Mouse (Mus musculus) embryo, embryonic 10 days (tissue): ENCODE results near the gene Gar1.

Experiments
- DNase-seq: peaks from one replicate; pipeline ENCODE4 v3.0.0-alpha.2; 2015; ENCODE audit warnings: low spot score

The Gar1 gene

DNA sequence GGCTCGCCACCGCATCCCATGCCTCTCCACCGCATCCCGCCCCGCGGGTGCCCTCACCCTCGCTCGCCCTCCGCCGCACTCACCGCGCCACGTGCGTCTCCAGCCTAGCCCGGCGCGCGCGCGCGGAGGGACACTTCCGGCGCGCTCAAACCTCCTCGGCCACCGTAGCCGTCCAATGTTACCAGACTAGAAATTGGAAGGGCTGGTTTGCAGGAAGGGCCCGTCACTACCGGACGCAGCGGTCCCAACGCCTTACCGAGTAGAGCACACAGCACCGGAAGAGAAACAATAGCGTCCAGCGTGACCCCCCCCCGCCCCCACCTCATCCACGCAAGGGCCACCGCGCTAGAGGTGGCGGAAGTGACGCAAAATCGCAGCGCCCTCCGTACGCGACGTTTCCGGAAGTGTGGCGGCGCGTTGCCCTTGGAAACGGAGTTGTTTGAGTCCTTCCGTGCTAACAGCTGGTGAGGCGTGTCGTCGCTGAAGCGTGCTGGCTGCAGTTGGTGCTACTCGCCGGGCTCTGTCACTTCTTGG lies at the start of gene Gar1:
Gene Gar1 (minus strand): TSS at position 362 of the 534 bp plus-strand sequence.
- DNase-seq: peak; percentile 100

DNA sequence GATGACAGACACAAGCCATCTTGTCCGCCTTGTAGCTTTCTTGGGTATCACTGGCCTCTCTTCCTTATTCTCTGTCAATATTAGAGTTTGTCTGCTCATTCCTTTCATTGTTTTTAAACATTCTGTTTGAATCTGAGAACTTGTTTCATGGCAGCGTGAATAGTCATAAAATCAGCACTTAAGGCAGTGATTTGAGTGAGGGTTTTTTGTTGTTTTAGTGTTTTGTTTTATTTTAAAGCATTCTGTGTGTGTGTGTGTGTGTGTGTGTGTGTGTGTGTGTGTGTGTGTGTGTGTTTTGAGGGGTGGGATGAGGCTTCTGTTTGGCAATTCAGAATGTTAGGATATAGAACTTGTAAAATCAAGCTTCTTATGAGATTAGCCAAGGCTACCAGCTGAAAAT lies 48.7 kb upstream of the Gar1 start:
- DNase-seq: no peak

DNA sequence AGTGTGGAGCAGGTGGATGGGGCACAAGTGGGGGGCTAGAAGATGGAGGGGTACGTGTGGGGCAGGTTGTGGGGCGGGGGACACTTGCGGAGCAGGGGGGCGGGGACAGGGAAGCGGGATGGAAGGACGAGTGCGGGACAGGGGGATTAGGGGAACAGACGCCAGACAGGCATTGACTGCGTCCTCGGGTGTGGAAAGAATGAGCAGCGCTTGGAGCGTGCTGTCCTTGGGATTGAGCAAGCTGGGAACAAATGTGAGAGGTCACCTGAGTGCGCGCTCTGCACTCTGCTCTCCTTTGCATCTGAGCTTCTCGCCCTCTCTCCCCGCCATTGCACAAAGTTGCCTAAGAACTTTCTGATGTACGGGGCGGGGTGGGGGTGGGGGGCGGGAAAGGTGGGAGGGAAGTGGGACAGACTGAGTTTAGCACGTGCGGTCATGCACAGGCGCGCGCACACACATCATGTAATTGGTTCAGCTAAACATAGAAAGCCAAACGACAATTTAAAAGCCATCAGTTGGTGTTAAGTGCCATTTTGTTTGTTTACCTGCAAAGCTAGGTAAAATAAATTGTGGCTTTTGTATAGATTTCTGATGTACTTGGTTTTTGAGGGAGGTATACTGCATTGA lies 48.0 kb upstream of the Gar1 start:
- peak; percentile 71 for DNase-seq

DNA sequence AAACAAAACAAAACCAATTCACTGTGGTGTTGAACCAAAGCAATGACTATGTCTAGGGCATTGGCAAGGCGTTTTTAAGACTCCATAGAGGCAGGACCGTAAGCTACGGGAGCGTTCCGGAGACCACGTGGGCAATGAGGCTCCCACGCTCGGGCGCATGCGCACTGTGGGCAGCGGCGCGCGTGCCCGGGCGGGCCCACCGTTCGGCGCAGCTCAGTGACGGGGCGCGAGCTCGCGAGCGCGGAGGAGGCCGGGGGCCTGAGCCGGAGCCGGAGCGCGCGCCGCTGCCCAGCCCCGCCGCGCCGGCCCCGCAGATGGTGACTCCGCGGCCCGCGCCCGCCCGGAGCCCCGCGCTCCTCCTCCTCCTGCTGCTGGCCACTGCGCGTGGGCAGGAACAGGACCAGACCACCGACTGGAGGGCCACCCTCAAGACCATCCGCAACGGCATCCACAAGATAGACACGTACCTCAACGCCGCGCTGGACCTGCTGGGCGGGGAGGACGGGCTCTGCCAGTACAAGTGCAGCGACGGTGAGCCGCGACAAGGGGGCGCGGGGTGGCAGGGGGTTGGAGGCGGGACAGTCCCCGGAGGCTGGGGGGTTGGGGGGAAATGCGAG lies 47.3 kb upstream of the Gar1 start, which contains the start of gene Pla2g12a:
Gene Pla2g12a (plus strand): TSS at position 202 of the 617 bp plus-strand sequence.
- DNase-seq: peak; percentile 93

DNA sequence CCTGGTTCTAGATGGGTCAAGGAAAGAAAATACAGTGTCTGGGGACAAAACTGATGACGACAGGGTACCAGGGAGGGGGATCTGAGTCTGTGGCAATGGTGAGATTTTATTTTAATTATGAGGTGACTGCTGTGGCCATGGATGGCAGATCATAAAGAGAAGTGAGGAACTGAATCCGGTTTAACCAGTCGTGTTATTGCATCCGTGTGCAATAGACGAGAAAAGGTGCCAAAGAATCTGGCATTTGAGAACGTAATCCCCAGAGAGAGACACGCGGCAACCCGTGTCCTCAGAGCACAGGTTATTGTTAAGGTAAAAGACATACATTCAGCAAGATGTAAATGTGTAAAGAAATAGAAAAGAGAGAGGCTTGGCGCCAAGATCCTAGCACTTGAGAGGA lies 46.1 kb upstream of the Gar1 start:
- DNase-seq: no peak

DNA sequence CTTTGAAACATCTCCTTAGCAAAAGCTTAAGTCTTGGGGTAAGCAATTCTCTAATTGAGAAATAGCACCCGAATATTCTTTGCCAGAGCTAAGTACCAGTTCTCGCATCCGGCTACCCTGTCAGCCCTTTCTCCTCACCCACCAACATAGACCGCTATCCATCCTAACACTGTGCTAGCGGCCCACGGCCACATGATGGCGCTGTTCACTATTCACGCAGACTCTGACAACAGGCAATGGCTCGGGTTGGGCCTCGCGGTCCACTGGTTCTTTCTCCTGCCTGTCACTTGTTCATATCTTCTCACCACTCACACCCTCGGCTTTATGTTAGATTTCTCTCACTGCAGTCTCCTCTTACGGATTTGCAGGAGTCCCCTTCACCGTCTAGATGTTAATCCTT lies 32.5 kb upstream of the Gar1 start:
- peak; percentile 63 for DNase-seq

DNA sequence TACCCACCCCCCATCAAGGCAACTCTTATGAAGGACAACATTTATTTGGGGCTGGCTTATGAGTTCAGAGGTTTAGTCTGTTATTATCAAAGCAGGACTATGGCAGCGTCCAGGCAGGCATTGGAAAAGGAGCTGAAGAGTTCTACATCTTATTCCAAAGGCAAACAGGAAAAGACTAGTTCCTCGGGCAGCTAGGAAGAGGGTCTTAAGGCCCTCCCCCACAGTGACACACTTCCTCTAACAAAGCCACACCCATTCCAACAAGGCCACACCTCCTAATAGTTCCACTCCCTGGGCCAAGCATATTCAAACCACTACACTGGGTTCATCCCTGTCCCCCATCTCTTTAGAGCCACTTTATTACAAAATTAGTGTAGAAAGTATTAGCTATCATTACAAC lies 31.4 kb upstream of the Gar1 start:
- DNase-seq: no peak

DNA sequence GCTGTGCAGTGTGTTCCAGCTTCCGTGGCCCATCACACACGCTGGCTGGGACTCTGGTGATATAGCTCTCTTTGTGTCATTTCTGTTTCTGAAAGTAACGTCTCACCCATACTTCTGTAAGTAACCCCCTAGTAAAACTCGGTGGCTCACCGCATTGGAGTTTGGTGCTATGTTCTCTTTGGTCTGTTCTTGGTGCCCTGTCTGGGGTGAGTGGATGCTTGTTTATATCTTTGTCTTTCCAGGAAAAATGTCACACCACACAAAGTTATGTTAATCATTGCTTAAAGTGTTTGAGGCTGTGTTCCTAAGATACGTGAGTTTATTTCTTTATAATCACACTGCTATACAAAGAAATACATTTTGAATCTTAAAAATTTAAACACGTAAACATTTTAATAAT lies 15.7 kb upstream of the Gar1 start:
- DNase-seq: no peak

DNA sequence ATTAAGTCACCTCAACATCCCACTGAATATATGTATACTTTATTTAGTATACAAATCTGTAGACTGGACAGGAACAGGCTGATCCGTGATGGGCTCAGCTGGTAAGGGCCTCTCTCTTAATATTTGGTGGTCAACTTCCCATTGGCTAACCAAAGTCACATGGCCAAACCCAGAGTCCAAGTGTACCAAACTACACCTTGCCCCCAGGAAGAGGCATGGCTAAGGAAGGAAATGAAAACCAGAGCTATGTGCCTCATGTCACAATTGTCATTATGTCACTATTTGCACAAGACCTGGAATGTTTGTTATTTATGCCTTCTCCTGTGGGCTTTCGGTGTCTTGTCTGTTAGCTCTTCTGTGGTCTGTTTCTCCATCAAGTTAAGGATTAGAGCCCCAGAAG lies 14.7 kb upstream of the Gar1 start:
- no peak for DNase-seq

DNA sequence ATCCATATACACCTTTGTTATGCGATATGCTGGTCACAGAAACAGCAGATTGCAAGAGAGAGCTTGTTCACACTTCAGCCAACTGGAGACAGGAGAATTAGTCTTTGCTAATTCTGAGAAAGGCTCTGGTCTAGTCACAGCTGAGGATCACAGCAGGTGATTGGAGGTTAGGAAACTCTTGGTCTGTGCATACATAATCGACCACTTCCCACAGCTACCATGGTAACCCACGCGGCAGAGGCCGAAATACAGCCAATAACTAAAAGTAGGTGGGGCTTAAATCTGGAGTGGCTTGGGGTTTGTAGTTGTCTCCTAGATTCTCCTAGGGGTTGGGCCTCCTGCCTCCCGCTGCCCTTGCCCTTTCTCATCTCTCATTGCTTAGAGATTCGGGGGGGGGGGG lies 6.8 kb upstream of the Gar1 start:
- DNase-seq: no peak

DNA sequence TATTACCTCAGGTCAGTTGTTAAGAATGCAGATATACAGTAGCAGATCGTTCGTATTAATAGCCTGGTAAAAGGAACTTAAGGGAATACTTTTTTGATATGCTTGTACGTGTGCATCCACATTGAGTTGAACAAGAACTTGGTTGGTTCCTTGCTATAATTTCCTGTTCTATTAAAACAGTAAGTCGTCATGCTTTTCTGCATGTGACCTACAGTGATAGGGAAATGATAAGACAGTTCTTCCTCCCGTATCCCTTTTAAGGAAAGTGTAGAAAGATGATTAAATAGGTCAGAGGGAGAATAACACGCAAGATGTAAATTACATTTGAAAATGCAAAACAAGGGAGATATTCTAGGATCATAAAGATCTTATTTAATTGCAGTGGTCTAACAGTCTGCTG lies 5.8 kb upstream of the Gar1 start:
- DNase-seq: no peak

DNA sequence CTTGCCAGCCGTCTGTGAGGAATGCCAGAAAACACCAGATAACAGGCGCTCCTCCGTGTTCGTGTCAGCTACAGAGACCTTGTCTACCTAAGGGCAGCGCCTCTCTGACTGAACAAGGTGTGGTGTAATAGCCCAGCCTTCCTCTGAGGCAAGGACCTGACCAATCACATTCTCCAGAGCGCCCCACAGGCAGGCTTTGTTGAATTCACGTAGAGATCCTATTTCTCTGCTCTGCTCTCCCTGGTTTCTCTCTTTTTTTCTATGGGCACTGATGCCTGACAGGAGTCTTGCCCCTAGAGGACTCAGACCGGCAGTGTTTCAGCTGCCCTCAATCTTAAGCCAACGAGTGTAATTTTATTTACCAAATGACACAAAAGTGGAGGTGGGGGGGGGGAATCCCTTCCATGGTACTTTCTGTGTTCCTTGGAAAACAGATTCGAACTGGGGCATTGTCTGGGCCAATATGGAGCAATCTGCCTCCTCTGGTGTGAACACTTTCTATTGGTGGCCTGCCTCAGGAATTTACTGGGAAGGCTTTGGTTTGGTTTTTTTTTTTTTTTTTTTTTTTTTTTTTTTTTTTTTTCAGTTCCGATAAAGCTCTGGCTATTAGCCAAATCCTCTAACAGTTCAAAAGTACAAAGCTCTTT lies 5.0 kb upstream of the Gar1 start:
- peak; percentile 42 for DNase-seq

DNA sequence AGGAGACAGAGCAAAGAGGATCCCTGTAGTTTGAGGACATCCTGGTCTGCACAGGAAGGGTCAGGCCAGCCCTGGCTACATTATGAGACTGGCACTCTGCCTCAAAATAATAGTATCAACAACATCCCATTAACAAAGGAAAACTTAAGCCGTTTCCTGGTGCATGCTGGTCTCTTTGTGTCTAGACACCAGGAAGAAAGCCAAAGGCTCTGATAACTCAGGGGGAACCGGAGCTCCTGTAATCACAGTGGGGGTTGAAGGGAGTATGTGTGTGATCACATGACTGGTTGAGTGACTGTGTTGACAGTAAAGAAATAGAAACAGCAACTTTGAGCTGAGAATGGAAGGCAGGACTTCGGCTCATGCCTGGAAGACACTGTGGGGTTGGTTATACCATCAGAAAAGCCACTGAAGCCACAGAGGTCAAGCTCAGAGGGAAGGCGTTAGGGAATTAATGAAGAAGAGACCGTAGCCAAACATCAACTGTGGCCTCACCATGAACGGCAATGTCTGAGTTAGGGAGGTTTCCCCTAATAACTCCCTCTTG lies 4.3 kb upstream of the Gar1 start, which contains the start of gene Cfi:
Gene Cfi (plus strand): TSS at position 497 of the 547 bp plus-strand sequence.
- DNase-seq: no peak

DNA sequence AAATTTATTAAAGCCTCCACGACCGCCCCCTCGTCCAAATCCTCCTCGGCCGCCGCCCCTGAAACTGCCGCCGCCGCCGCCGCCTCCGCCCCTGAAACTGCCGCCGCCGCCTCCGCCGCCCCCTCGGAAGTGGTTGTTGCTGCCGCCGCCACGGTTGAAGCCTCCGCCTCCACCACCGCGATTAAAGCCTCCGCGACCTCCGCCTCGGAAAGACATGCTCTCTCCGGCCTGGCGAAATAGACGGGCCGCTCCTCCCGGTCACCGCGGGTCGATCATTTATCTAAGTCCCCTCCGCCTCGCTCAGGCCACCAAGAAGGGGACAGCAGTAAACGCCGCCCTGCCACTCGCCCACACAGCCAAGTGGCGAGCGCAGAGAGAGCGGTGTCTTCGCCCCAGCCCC lies 570 bp downstream of the Gar1 start:
- DNase-seq: no peak

DNA sequence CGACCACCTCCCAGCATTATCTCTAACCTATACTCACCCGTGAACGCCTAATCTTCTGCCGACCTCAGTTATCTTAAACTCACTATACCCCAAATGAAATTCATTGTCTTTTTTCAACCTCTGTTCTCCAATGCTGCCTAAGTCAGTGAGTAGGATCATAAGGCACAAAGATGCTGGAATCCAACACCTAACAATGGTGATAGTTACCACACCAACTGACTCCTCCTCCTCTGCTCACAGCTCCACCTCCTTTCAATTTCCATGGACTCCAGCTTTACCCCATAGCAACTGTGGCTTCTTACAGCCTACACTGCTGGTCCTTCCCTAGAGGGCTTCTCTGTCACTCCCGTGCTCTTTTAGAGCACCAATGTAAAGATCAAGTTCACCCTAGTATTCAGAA lies 3.5 kb downstream of the Gar1 start:
- DNase-seq: no peak

DNA sequence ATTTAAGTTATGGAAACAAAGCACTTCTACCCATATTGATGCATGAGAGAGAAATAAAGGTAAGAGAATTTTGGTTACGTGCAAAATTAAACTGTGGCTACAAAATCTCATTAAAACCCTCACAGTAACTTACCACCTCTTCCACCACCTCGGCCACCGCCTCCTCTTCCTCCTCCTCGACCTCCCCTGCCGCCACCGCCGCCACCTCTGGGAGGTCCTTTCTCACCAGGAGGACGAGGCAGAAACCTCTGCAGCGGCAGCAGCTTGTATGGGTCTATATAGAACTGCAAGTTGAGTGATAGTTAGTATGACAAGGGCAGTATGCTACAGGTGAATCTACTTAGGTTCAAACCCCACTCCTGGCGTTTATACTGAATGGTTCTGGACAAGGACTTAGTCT lies 4.5 kb downstream of the Gar1 start:
- no peak for DNase-seq

DNA sequence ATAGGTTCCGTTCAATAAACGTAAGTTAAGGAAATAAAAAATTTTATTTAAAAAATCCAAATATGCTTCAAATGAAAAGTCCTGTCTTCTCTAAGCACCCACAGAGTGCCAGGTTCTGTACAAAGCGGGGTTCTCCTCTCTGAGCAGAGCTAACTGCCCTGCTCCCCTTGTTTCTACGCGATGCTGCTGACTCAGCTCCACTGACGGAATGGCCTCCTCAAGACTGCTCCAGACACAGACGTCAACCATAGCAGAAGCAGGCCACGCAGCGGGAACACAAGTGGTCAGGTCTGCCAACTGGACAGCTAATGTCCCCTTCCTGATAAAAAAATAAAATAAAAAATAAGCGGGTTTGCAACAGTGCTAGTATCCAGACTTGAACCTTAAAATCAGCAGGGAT lies 6.3 kb downstream of the Gar1 start:
- DNase-seq: no peak

DNA sequence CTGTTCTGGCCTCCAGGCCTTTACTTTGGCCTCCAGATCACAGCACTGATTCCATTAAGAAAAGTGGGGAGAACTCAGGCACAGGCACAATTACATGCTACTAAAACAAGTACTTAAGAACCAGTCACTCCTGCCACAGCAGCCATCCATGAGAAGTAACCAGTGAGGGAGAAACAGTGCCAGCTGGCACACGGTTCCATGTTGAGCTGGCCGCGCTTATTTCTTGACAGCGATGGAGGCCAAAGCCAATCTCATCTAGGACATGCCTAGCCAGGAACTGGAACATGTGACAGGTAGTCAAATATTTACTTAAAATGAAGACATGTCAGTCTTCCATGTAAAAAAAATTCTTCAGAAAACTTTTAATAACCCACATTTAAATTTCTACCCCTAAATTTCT lies 7.0 kb downstream of the Gar1 start:
- DNase-seq: no peak

DNA sequence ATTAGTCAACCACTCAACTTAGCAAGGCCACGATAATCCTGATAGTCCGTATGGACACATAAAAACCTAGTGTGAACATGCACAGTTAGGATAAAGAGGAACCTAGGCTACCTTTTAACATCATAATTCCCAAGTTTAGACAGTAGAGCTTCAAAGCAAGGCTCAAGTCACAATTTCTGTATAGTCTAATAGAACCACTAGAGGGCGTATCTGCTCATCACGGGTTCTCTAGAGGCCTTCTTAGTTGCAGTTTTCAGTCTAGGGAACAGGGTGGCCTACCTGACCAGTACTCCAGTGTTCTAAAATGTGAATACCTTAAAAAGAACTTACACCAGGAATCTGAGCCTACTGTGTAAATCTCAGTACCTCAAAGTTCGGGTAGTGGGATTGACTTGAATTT lies 7.9 kb downstream of the Gar1 start:
- peak; percentile 68 for DNase-seq

DNA sequence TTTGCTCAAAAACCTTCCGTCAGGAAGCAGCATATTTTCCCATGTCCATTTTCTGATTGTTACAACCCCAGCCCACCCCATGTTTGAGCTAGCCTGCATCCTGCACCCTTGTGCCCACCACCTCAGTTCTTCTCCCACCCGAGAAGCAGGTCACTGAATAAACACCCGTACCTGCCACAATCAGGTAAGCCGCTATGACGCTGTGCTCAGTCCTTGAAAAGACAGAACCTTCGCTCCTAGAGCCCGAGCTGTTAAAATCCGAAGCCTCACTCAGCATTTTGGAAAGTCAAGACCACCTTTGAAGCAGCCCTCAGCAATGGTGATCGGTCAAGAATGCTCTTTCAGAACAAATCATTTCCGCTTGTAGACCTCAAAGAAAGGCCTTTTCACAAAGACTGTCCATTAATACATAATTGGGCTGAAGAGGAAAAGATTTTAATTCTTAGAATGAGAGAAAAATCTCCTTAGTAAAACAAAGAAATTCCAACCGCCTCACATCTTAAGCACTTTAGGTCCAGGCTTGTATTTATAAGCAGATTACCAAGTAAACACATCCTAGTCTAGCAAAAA lies 8.9 kb downstream of the Gar1 start, which contains the start of gene Rrh:
Gene Rrh (minus strand): TSS at position 382 of the 570 bp plus-strand sequence.
- no peak for DNase-seq

DNA sequence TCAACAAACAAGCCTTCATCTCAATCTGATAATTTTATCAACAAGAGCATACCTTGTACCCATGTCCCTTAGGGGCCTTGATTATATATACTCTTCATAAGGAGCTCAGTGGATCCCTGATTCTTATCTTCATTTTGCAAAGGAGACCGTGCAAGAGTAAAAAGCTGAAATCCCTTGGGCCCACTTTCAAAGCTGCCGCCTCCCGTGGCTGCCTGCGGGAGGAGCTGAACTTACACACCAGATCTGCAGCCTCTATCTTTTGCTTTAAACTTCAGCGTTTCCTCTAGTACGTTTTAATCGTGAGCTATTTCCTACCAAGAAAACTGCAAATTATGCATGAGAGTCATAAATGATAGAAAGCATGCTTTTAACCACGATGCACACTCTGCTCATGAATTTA lies 9.5 kb downstream of the Gar1 start:
- DNase-seq: no peak

DNA sequence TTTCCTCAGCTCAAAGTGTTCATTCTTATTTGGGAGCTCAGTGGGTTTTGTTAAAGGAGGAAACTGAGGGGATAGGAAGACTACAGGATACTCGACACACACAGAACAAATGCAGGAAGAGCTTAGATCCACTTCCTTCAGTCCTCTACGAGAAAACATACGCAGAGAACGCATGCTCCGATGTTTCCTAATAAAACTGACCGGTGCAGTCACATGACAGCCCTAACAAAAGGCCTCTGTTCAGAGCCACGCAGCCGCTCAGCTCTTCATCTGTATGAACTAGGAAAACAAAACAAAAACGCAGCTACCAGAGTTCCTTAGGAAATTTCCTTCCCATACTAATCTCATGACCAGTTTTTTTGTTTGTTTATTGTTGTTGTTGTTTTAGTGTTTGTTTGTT lies 10.3 kb downstream of the Gar1 start:
- DNase-seq: no peak

DNA sequence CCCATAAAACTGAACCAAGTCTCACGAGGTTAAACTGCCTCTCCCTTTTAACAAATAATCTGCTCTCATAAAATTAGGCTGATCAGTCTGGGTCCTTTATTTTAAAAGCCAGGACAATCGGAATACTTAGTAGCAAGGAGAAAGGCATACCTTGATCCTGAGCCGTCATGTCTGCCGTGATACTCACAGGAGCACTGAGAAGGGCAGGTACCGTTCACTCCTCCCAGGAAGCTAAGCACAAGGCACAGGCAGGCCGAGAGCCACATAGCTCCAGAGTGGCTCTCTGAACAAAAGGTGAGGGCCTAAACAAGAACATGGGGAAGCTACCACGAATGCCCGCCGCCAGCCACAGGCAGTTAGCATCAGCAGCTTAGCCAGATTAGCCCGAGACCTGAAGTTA lies 27.4 kb downstream of the Gar1 start, which contains the start of gene Lrit3:
Gene Lrit3 (minus strand): TSS at position 266 of the 400 bp plus-strand sequence.
- no peak for DNase-seq
